Comparison of ENCODE assay signal across 15 mouse cellular contexts in the genomic region with DNA sequence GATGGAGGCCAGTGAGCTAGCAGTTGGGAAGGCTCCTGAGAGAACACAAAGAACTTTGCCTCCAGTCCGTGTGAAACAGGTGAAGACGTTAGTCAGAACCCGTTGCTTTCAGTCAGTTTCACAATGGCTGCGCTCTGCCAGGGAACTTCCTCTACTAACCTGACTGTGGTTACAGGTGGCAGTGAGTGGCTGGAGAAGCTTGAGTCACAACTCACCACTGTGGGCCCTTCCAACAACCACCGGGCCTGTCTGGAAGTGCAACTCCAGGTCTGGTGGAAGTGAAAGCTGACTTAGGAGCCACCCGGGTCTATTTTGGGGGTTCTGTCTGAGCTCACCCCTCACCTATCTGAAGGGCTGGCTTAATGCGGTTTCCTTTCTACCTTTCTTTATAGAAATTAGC.
DNase-seq lines count a peak whose midpoint lies in the region; ATAC-seq lines count a peak whose summit lies in the region.
"Had no signal": no experiment of that assay in that cellular context is flagged by ENCODE, and none has a peak within 500 bp of the region (broad histone marks: within the 10 kb centered on the region; RNA-seq: fewer than 3 reads in every experiment).

No protein-coding gene starts in this region.

- DNase-seq in thymus, postnatal 14 days: peak; percentile 45
- no peak for DNase-seq in adrenal gland, adult (ENCODE audit: inconsistent age in 2 of 2, low spot score in 1 of 2)
- DNase-seq in left cerebral cortex, postnatal 25 days (ENCODE audit: low spot score in 2 of 2): no peak
- DNase-seq: cerebellum, adult 2 months; gastrocnemius, postnatal 36 days; kidney, adult 11 months had no signal

- H3K9me3 ChIP-seq in heart, embryonic 16.5 days (replicated peaks; ENCODE audit: control insufficient read depth, low read length): no peaks in the 10 kb centered on the region
- no peaks in the 10 kb centered on the region for H3K9me3 ChIP-seq in heart, embryonic 12.5 days (replicated peaks)
- H3K9me3 ChIP-seq in hindbrain, embryonic 16.5 days (ENCODE audit: control insufficient read depth, low read length): no peaks in the 10 kb centered on the region
- H3K9me3 ChIP-seq: embryonic facial prominence, embryonic 12.5 days; forebrain, embryonic 15.5 days; limb, embryonic 13.5 days had no signal

- 0 out of 2 replicates have a peak overlapping the region, but pooled peaks have one; percentile 4 for H3K27ac ChIP-seq in heart, embryonic 16.5 days (ENCODE audit: low read length)
- H3K27ac ChIP-seq in heart, embryonic 12.5 days (ENCODE audit: poor library complexity, severe bottlenecking): no peak overlapping the region
- H3K27ac ChIP-seq in hindbrain, embryonic 16.5 days (ENCODE audit: low read depth, low read length): no peak overlapping the region
- H3K27ac ChIP-seq: embryonic facial prominence, embryonic 12.5 days; forebrain, embryonic 15.5 days; limb, embryonic 13.5 days had no signal

- H3K4me2 ChIP-seq in heart, embryonic 16.5 days (ENCODE audit: low read depth, low read length): no peak overlapping the region
- no peak overlapping the region for H3K4me2 ChIP-seq in heart, embryonic 12.5 days
- no peak overlapping the region for H3K4me2 ChIP-seq in hindbrain, embryonic 16.5 days (ENCODE audit: low read length)
- H3K4me2 ChIP-seq: embryonic facial prominence, embryonic 12.5 days; forebrain, embryonic 15.5 days; limb, embryonic 13.5 days had no signal

- H3K4me1 ChIP-seq in heart, embryonic 16.5 days (ENCODE audit: control insufficient read depth, insufficient read depth, low read length): peaks cover 11% of the 10 kb centered on the region
- H3K4me1 ChIP-seq in heart, embryonic 12.5 days (replicated peaks): peaks cover 19% of the 10 kb centered on the region
- H3K4me1 ChIP-seq in hindbrain, embryonic 16.5 days (ENCODE audit: control insufficient read depth, insufficient read depth, low read depth, low read length): no peaks in the 10 kb centered on the region
- H3K4me1 ChIP-seq: forebrain, embryonic 15.5 days had no signal

- no peak overlapping the region for H3K4me3 ChIP-seq in heart, embryonic 16.5 days (ENCODE audit: low read length)
- no peak overlapping the region for H3K4me3 ChIP-seq in heart, embryonic 12.5 days
- H3K4me3 ChIP-seq in hindbrain, embryonic 16.5 days (ENCODE audit: low read length): no peak overlapping the region
- H3K4me3 ChIP-seq: embryonic facial prominence, embryonic 12.5 days; forebrain, embryonic 15.5 days; limb, embryonic 13.5 days had no signal

- no peak overlapping the region for H3K9ac ChIP-seq in heart, embryonic 16.5 days (ENCODE audit: low read length)
- H3K9ac ChIP-seq in heart, embryonic 12.5 days: no peak overlapping the region
- no peak overlapping the region for H3K9ac ChIP-seq in hindbrain, embryonic 16.5 days (ENCODE audit: low read depth, low read length)
- H3K9ac ChIP-seq: embryonic facial prominence, embryonic 12.5 days; forebrain, embryonic 15.5 days; limb, embryonic 13.5 days had no signal

- no peaks in the 10 kb centered on the region for H3K36me3 ChIP-seq in heart, embryonic 16.5 days (ENCODE audit: control insufficient read depth, insufficient read depth)
- H3K36me3 ChIP-seq in heart, embryonic 12.5 days: no peaks in the 10 kb centered on the region
- no peaks in the 10 kb centered on the region for H3K36me3 ChIP-seq in hindbrain, embryonic 16.5 days (ENCODE audit: control insufficient read depth, insufficient read depth, low read length)
- H3K36me3 ChIP-seq: embryonic facial prominence, embryonic 12.5 days; forebrain, embryonic 15.5 days; limb, embryonic 13.5 days had no signal

- no peak for ATAC-seq in heart, embryonic 16.5 days (replicated peaks; ENCODE audit: extremely low read depth, insufficient read depth, low FRiP score)
- ATAC-seq in heart, embryonic 12.5 days (ENCODE audit: insufficient number of reproducible peaks, low FRiP score): no peak
- peak; percentile 75 for ATAC-seq in common myeloid progenitor, adult 5-6 weeks (replicated peaks; ENCODE audit: low read depth, poor library complexity, severe bottlenecking)
- 0 out of 2 replicates have a peak, but pooled peaks have one; percentile 29 for ATAC-seq in monocyte, adult 5-6 weeks (replicated peaks; ENCODE audit: insufficient number of reproducible peaks, low FRiP score, low TSS enrichment, poor library complexity, severe bottlenecking)
- no peak for ATAC-seq in hindbrain, embryonic 16.5 days
- ATAC-seq: forebrain, embryonic 15.5 days; Patski had no signal

- no peaks in the 10 kb centered on the region for H3K27me3 ChIP-seq in heart, embryonic 16.5 days (ENCODE audit: control insufficient read depth, insufficient read depth, low read length)
- no peaks in the 10 kb centered on the region for H3K27me3 ChIP-seq in heart, embryonic 12.5 days (replicated peaks)
- no peaks in the 10 kb centered on the region for H3K27me3 ChIP-seq in hindbrain, embryonic 16.5 days (replicated peaks; ENCODE audit: control insufficient read depth, insufficient read depth, low read length)
- H3K27me3 ChIP-seq: embryonic facial prominence, embryonic 12.5 days; forebrain, embryonic 15.5 days; limb, embryonic 13.5 days; Patski had no signal

- intact Hi-C loops in left cerebral cortex, postnatal 25 days (cut with DNase I): no loop called here

- WGBS in heart, embryonic 16.5 days: 81% methylated on average over 7 of the region's 7 CpGs
- 75% methylated on average over 7 of the region's 7 CpGs for WGBS in heart, embryonic 12.5 days
- 97% methylated on average over 7 of the region's 7 CpGs for WGBS in hindbrain, embryonic 16.5 days

Comparison
In these comparisons a context has a peak if more than half of its experiments do, and no peak if none do; other contexts are left out.
1. ATAC-seq: peak in common myeloid progenitor, adult 5-6 weeks (single experiment) and monocyte, adult 5-6 weeks (single experiment); none in heart, embryonic 16.5 days (single experiment), heart, embryonic 12.5 days (single experiment) and hindbrain, embryonic 16.5 days (single experiment).